Mouse (Mus musculus): Measurements from ENCODE around the gene Podn. TPM values are rescaled to one million over a fixed set of nuclear protein-coding genes. Genes with fewer than 3 reads are reported as not detected.

Podn gene
- polyA plus RNA-seq, 1 experiment from 2014 or later, result 0.83 TPM

DNA sequence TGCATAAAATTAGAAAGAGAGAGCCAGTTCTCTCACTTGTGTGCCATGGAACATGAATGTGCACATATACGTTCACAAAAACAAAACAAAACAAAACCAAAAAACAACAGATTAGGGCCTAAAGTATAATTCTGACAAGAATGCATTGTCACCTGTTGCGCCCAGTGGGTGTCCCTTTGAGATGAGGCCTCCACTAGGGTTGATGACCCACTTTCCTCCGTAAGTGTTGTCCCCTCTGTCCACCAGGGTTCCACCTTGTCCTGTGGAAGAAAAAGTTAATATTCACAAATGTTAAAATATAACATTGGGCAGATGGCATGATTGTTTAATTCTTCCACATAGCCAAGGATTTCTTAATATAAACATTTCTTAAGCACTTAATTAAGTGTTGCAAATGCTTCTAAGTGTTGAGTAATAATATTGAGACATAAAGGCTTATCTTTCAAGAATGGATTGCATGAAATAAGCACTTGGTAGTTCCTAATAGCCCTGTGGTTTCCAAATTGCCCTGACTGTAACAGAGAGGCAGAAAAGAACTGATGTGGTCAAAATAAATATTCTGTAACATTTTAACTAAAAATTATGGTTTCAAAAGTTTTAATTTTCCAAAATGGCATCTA lies 21.9 kb downstream of the Podn start:
- Histone ChIP-seq H3K9ac (no peak overlapping the region), H3K4me1 (replicated peaks) (peaks cover 15% of the 10 kb centered on the region), H3K36me3 (no peaks in the 10 kb centered on the region), H3K9me3 (no peaks in the 10 kb centered on the region), H3K4me3 (no peak overlapping the region), H3K4me2 (no peak overlapping the region), H3K27me3 (no peaks in the 10 kb centered on the region), H3K27ac (replicated peaks) (no peak overlapping the region)
- WGBS, result 85% methylated on average over 3 of the region's 3 CpGs
- no peak for ATAC-seq (ENCODE audit: low FRiP score, low read depth)

DNA sequence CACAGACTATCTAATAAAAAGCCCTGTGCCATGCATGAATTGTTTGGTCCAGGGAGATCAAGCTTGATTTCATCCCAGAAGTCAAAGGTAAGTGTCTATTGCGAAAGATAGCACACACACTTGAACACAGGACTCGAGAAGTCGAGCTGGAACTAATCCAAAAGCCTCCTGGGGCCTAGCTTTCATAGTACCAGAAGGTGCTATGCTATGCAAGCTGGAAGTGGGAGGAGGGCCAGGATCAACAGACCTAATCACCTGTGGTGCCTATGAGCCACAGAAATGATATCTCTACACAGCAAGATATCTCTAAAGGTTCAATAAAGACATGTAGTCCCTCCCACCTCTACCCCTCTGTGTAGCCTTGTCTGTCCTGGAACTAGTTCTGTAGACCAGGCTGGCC lies 24.2 kb downstream of the Podn start:
- Histone ChIP-seq H3K9me3 (no peaks in the 10 kb centered on the region), H3K36me3 (no peaks in the 10 kb centered on the region), H3K27me3 (no peaks in the 10 kb centered on the region), H3K4me2 (no peak overlapping the region), H3K4me1 (replicated peaks) (peaks cover 17% of the 10 kb centered on the region), H3K9ac (no peak overlapping the region), H3K27ac (replicated peaks) (no peak overlapping the region), H3K4me3 (no peak overlapping the region)
- no peak for ATAC-seq (ENCODE audit: low FRiP score, low read depth)
- 97% methylated on average over 3 of the region's 3 CpGs for WGBS

DNA sequence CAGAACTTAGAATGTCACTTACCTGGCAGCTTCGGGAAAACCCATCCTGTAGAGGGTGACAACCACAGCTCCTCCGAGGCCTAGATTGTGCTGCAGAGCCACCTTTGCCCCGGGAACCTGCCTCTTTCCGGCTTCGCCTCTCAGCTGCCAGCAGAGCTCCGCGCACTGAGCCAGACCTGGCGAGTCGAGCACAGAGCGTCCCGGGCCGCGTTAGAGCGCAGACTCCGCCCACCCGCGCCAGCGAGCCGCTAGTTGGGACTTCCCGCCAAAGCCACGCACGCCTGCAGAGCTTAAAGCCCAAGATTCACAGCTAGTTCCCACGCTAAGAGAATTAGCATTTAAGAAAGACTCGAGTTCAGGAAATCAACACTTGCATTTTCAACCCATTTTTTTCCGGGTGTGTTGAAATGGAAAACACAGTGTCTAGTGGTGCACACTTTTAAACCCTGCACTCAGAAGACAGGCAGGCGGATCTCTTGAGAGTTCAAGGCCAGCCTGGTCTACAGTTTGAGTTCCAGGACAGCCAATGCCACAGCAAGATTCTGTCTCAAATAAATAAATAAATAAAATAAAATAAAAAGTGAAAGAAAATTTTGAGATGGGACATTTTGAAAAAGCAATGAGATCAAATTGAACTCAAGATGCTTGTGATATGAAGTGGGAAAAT lies 24.9 kb downstream of the Podn start:
- Histone ChIP-seq H3K4me3 (peak overlapping the region; percentile 56), H3K36me3 (no peaks in the 10 kb centered on the region), H3K9ac (peak overlapping the region; percentile 40), H3K4me2 (peak overlapping the region; percentile 67), H3K27ac (replicated peaks) (0 out of 2 replicates have a peak overlapping the region, but pooled peaks have one; percentile 22), H3K9me3 (no peaks in the 10 kb centered on the region), H3K27me3 (no peaks in the 10 kb centered on the region), H3K4me1 (replicated peaks) (peaks cover 17% of the 10 kb centered on the region)
- peak; percentile 97 for ATAC-seq (ENCODE audit: low FRiP score, low read depth)
- WGBS, result 2% methylated on average over 26 of the region's 26 CpGs

- no peak overlapping the region for H3K27ac ChIP-seq (replicated peaks)
- peaks cover 6% of the 10 kb centered on the region for H3K36me3 ChIP-seq
- H3K27me3 ChIP-seq, result no peaks in the 10 kb centered on the region
- no peaks in the 10 kb centered on the region for H3K9me3 ChIP-seq
- H3K4me1 ChIP-seq (replicated peaks), result peaks cover 17% of the 10 kb centered on the region
- no peak for ATAC-seq (ENCODE audit: low FRiP score, low read depth)
- H3K4me3 ChIP-seq, result peak overlapping the region; percentile 56
- H3K4me2 ChIP-seq, result peak overlapping the region; percentile 67
- WGBS, result 13% methylated on average over 8 of the region's 8 CpGs
- H3K9ac ChIP-seq, result peak overlapping the region; percentile 40
Measured at GRCm38 (mm10) chr4:108070723-108071122, 25.5 kb downstream of the Podn start.

DNA sequence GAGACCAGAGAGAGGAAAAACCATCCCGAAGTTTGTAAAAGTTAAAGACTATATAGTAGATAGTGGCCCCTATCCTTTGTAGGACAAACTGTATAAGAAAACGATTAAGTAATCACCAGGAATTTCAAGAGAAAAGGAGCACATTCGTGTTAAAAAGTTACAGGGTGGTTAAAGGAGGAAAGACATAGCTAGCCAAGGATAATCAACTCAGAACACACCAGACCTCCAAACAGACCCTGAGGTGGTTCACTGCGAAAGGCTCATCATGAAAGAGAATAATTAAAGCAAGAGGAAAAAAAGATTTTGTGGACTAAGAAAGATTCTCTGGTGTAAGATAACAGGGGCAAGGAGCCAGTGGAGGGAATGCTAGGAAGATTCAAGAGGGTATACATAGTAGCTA lies 26.0 kb downstream of the Podn start:
- peaks cover 17% of the 10 kb centered on the region for H3K4me1 ChIP-seq (replicated peaks)
- ATAC-seq (ENCODE audit: low FRiP score, low read depth), result no peak
- H3K9ac ChIP-seq, result peak overlapping the region; percentile 40
- no peaks in the 10 kb centered on the region for H3K9me3 ChIP-seq
- 76% methylated on average over 4 of the region's 4 CpGs for WGBS
- peak overlapping the region; percentile 56 for H3K4me3 ChIP-seq
- H3K4me2 ChIP-seq, result peak overlapping the region; percentile 67
- H3K36me3 ChIP-seq, result peaks cover 10% of the 10 kb centered on the region
- no peak overlapping the region for H3K27ac ChIP-seq (replicated peaks)
- H3K27me3 ChIP-seq, result no peaks in the 10 kb centered on the region

DNA sequence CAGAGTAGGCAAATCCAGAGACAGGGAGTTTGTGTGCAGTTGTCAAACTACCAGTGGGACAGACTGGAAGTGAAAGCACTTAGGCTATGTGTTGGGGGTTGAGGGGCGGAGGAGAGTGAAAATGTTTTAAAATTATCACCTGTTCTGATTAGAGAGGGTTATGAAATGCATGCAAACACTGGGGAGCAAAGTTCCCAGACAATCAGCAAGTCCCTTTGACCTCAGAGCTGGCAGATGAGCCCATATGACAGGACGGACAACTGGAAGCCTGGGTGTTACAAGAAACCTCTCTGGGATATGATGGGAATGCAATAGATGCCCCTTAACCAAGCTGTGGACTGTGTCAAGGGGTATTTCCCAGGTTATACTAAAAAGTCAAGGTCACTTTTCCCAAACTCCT lies 28.2 kb downstream of the Podn start:
- Histone ChIP-seq H3K9me3 (no peaks in the 10 kb centered on the region), H3K9ac (no peak overlapping the region), H3K4me3 (no peak overlapping the region), H3K4me2 (no peak overlapping the region), H3K4me1 (replicated peaks) (peaks cover 17% of the 10 kb centered on the region), H3K27ac (replicated peaks) (no peak overlapping the region), H3K36me3 (peaks cover 16% of the 10 kb centered on the region), H3K27me3 (no peaks in the 10 kb centered on the region)
- no peak for ATAC-seq (ENCODE audit: low FRiP score, low read depth)
- 89% methylated on average over 2 of the region's 2 CpGs for WGBS

DNA sequence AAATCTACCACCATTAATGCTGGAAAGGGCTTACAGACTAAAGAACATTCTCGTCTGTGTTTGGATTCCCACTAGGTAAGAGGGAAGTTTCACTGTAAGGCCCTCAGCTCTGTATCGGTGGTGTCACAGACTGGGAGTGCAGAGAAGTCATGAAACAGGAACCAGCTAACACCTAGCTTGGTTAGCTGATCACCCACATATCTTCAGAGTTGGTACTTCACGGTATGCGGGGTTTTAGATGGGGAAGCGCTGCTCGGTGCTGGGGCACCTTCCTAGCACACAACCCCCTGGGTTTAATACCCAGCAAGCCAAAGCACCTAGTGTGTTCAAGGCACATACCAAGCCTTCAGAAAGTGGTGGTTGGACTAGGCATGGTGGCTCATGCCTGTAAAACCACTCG lies 29.0 kb downstream of the Podn start:
- WGBS, result 93% methylated on average over 7 of the region's 7 CpGs
- ATAC-seq (ENCODE audit: low FRiP score, low read depth), result no peak
- no peaks in the 10 kb centered on the region for H3K27me3 ChIP-seq
- no peak overlapping the region for H3K9ac ChIP-seq
- H3K9me3 ChIP-seq, result no peaks in the 10 kb centered on the region
- no peak overlapping the region for H3K4me2 ChIP-seq
- H3K36me3 ChIP-seq, result peaks cover 20% of the 10 kb centered on the region
- no peak overlapping the region for H3K27ac ChIP-seq (replicated peaks)
- peaks cover 17% of the 10 kb centered on the region for H3K4me1 ChIP-seq (replicated peaks)
- no peak overlapping the region for H3K4me3 ChIP-seq

GRCm38 (mm10) chr4:108066569-108066968 lies 29.7 kb downstream of the Podn start:
- Histone ChIP-seq H3K9ac (no peak overlapping the region), H3K36me3 (peaks cover 23% of the 10 kb centered on the region), H3K9me3 (no peaks in the 10 kb centered on the region), H3K4me2 (no peak overlapping the region), H3K4me3 (no peak overlapping the region), H3K27ac (replicated peaks) (no peak overlapping the region), H3K4me1 (replicated peaks) (peaks cover 17% of the 10 kb centered on the region), H3K27me3 (no peaks in the 10 kb centered on the region)
- WGBS, result 95% methylated on average over 4 of the region's 4 CpGs
- no peak for ATAC-seq (ENCODE audit: low FRiP score, low read depth)

DNA sequence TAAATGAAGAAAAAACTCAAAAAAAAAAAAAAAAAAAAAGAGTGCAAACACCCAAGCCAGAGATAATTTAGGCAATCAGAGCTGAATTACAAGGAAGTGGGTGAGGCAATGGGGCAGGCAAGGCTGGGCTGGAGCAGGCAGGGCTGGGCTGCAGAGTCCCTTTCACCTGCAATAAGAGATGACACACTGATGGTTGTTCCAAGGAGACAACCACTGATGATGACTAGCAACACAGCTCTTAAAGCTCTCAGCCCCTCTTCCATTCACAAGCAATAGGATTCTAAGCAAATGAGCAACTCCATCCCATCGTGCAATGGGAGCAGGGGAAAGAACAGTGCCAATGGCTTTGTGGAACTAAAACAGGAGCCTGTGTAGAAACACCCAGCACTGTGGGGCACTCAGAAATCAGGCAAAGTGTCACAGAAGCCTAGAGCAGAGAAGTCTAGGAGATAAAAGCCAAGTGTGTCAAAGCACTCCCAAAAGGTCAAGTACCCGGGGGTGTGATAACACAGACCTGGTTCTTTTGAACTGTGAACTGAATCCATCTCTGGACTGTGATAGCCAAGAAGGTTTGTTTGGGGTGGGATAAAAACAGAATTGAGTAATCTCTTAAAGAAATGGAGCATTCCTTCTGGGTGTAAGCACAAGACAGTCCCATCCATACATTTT lies 30.9 kb downstream of the Podn start:
- Histone ChIP-seq H3K9me3 (no peaks in the 10 kb centered on the region), H3K36me3 (peaks cover 24% of the 10 kb centered on the region), H3K9ac (no peak overlapping the region), H3K4me2 (no peak overlapping the region), H3K4me3 (no peak overlapping the region), H3K27ac (replicated peaks) (no peak overlapping the region), H3K4me1 (replicated peaks) (peaks cover 12% of the 10 kb centered on the region), H3K27me3 (no peaks in the 10 kb centered on the region)
- ATAC-seq (ENCODE audit: low FRiP score, low read depth), result no peak
- WGBS, result 93% methylated on average over 2 of the region's 2 CpGs

DNA sequence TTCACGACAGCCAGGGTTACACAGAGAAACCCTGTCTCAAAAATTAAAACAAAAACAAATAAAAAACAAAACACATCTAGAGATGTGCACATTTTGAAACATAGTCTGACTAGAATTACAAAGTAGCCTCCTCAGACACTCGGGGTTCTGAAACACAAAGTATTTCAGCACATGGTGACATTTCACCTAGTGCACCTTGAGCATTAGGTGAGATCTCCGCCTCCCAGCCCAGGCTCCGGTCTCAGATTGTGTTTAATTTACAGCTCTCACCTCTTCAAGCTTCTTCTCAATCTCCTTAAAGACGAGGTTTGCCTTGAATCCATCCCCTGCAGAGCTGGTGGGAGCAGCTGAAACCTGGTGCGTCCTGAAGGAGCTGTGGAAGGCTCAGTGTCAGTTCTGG lies 32.6 kb downstream of the Podn start:
- no peaks in the 10 kb centered on the region for H3K27me3 ChIP-seq
- H3K4me1 ChIP-seq (replicated peaks), result no peaks in the 10 kb centered on the region
- H3K36me3 ChIP-seq, result peaks cover 35% of the 10 kb centered on the region
- no peaks in the 10 kb centered on the region for H3K9me3 ChIP-seq
- ATAC-seq (ENCODE audit: low FRiP score, low read depth), result no peak
- H3K4me3 ChIP-seq, result no peak overlapping the region
- H3K4me2 ChIP-seq, result no peak overlapping the region
- H3K27ac ChIP-seq (replicated peaks), result no peak overlapping the region
- no peak overlapping the region for H3K9ac ChIP-seq
- WGBS, result 91% methylated on average over 6 of the region's 6 CpGs

- Histone ChIP-seq H3K27ac (replicated peaks) (no peak overlapping the region), H3K4me2 (no peak overlapping the region), H3K4me3 (no peak overlapping the region), H3K4me1 (replicated peaks) (no peaks in the 10 kb centered on the region), H3K9me3 (no peaks in the 10 kb centered on the region), H3K36me3 (peaks cover 39% of the 10 kb centered on the region), H3K9ac (no peak overlapping the region), H3K27me3 (no peaks in the 10 kb centered on the region)
- no peak for ATAC-seq (ENCODE audit: low FRiP score, low read depth)
- 96% methylated on average over 5 of the region's 5 CpGs for WGBS
Measured at GRCm38 (mm10) chr4:108062524-108062923, 33.7 kb downstream of the Podn start.

- peaks cover 36% of the 10 kb centered on the region for H3K36me3 ChIP-seq
- no peaks in the 10 kb centered on the region for H3K27me3 ChIP-seq
- no peak for ATAC-seq (ENCODE audit: low FRiP score, low read depth)
- no peak overlapping the region for H3K4me2 ChIP-seq
- 0 out of 2 replicates have a peak overlapping the region, but pooled peaks have one; percentile 10 for H3K9ac ChIP-seq
- no peaks in the 10 kb centered on the region for H3K9me3 ChIP-seq
- H3K27ac ChIP-seq (replicated peaks), result no peak overlapping the region
- H3K4me3 ChIP-seq, result no peak overlapping the region
- H3K4me1 ChIP-seq (replicated peaks), result no peaks in the 10 kb centered on the region
- WGBS, result 71% methylated on average over 4 of the region's 4 CpGs
Measured at GRCm38 (mm10) chr4:108060774-108061173, 35.5 kb downstream of the Podn start.

All from hindbrain, embryonic 15.5 days (tissue).